Mouse (Mus musculus) MEL (cell line): ENCODE results near the gene Grik5. TPM values are rescaled to one million over a fixed set of nuclear protein-coding genes. Genes with fewer than 3 reads are reported as not detected.
A peak's percentile ranks its signal among the peaks of the same experiment; 100 is the strongest.

Experiments
- DNase-seq: peaks from one replicate; pipeline ENCODE4 v3.0.0; 2011; ENCODE audit warnings: low read depth, low spot score
- H3K27ac ChIP-seq: 2 replicates; pipeline ENCODE4 v1.5.1; 2012; ENCODE audit warnings: low read depth, mild to moderate bottlenecking, control low read depth, low read length, moderate library complexity; ENCODE audit not compliant: control insufficient read depth
- H3K27me3 ChIP-seq, 2 experiments: fragments of 150-350 bp in 1 of 2; sonication (generic) in 1 of 2; 2 replicates each; pipeline ENCODE4 v1.6.1; 2012; ENCODE audit warnings: low read length in 2 of 2, mild to moderate bottlenecking in 2 of 2, improper control_type of control experiment in 1 of 2, moderate library complexity in 1 of 2; ENCODE audit not compliant: insufficient read depth in 2 of 2, control insufficient read depth in 1 of 2
- H3K36me3 ChIP-seq, 2 experiments: 2 replicates each; pipeline ENCODE4 v1.6.1; 2012 to 2014; ENCODE audit warnings: low read length in 2 of 2, improper control_type of control experiment in 1 of 2, inconsistent platforms in 1 of 2, mild to moderate bottlenecking in 1 of 2; ENCODE audit not compliant: insufficient read depth in 2 of 2, control insufficient read depth in 1 of 2
- H3K4me1 ChIP-seq, 2 experiments: fragments of 150-350 bp in 1 of 2; sonication (generic) in 1 of 2; 2 replicates each; pipeline ENCODE4 v1.6.1; 2012; ENCODE audit warnings: low read length in 2 of 2, improper control_type of control experiment in 1 of 2, mild to moderate bottlenecking in 1 of 2; ENCODE audit not compliant: insufficient read depth in 2 of 2, control insufficient read depth in 1 of 2
- H3K4me3 ChIP-seq, 2 experiments: fragments of 150-350 bp in 1 of 2; sonication (generic) in 1 of 2; 2 replicates each; pipeline ENCODE4 v1.5.1; 2012; ENCODE audit warnings: low read depth in 2 of 2, low read length in 2 of 2, mild to moderate bottlenecking in 2 of 2, moderate library complexity in 2 of 2, control low read depth in 1 of 2, improper control_type of control experiment in 1 of 2; ENCODE audit not compliant: control insufficient read depth in 1 of 2, insufficient read depth in 1 of 2
- H3K79me2 ChIP-seq: 2 replicates; pipeline ENCODE4 v1.6.1; 2012; ENCODE audit warnings: mild to moderate bottlenecking, low read length, moderate library complexity; ENCODE audit not compliant: control insufficient read depth, poor library complexity, insufficient read depth
- H3K9ac ChIP-seq: 2 replicates; pipeline ENCODE4 v1.6.1; 2012; ENCODE audit warnings: low read depth, mild to moderate bottlenecking, control low read depth, low read length, moderate library complexity; ENCODE audit not compliant: control insufficient read depth, poor library complexity, severe bottlenecking
- H3K9me3 ChIP-seq: fragments of 150-350 bp; sonication (generic); replicated peaks from 2 replicates; pipeline ENCODE4 v1.6.1; 2012; ENCODE audit warnings: mild to moderate bottlenecking, low read length, improper control_type of control experiment, moderate library complexity; ENCODE audit not compliant: insufficient read depth
- BHLHE40 ChIP-seq: IDR thresholded peaks from 2 replicates; pipeline ENCODE4 v1.6.1; 2012; ENCODE audit warnings: low read depth, mild to moderate bottlenecking, inconsistent platforms, low read length, improper control_type of control experiment, borderline replicate concordance
- CHD1 ChIP-seq: IDR thresholded peaks from 2 replicates; pipeline ENCODE4 v1.6.1; 2012; ENCODE audit warnings: low read depth, mild to moderate bottlenecking, inconsistent platforms, low read length, improper control_type of control experiment
- CHD2 ChIP-seq: IDR thresholded peaks from 2 replicates; pipeline ENCODE4 v1.6.1; 2011; ENCODE audit warnings: low read length, improper control_type of control experiment
- CTCF ChIP-seq, 3 experiments: IDR thresholded peaks in 2 of 3; conservative IDR thresholded peaks in 1 of 3; 2 replicates each; pipeline ENCODE4 v1.5.1; 2011 to 2012; ENCODE audit warnings: low read length in 3 of 3, low read depth in 2 of 3, mild to moderate bottlenecking in 2 of 3, improper control_type of control experiment in 1 of 3, inconsistent platforms in 1 of 3, mixed read lengths in 1 of 3, moderate library complexity in 1 of 3; ENCODE audit not compliant: control insufficient read depth in 1 of 3, insufficient read depth in 1 of 3, poor library complexity in 1 of 3, severe bottlenecking in 1 of 3
- ELF1 ChIP-seq: IDR thresholded peaks from 2 replicates; pipeline ENCODE4 v1.6.1; 2014; ENCODE audit warnings: low read depth, mild to moderate bottlenecking, inconsistent platforms, low read length, improper control_type of control experiment, moderate library complexity
- EP300 ChIP-seq, 2 experiments: IDR thresholded peaks; 2 replicates each; pipeline ENCODE4 v1.6.1; 2011; ENCODE audit warnings: improper control_type of control experiment in 2 of 2, low read length in 2 of 2, low read depth in 1 of 2, mild to moderate bottlenecking in 1 of 2
- ETS1 ChIP-seq: IDR thresholded peaks from 2 replicates; pipeline ENCODE4 v1.6.1; 2012; ENCODE audit warnings: low read depth, mild to moderate bottlenecking, inconsistent platforms, low read length, improper control_type of control experiment, moderate library complexity
- GABPA ChIP-seq: IDR thresholded peaks from 2 replicates; pipeline ENCODE4 v1.6.1; 2012; ENCODE audit warnings: low read depth, mild to moderate bottlenecking, inconsistent platforms, low read length, improper control_type of control experiment, moderate library complexity
- GATA1 ChIP-seq: IDR thresholded peaks from 2 replicates; pipeline ENCODE4 v1.6.1; 2011; ENCODE audit warnings: low read depth, low read length, improper control_type of control experiment
- JUND ChIP-seq: IDR thresholded peaks from 2 replicates; pipeline ENCODE4 v1.6.1; 2011; ENCODE audit warnings: low read depth, mild to moderate bottlenecking, improper control_type of control experiment, low read length
- MAFK ChIP-seq: IDR thresholded peaks from 2 replicates; pipeline ENCODE4 v1.6.1; 2011; ENCODE audit warnings: low read depth, mild to moderate bottlenecking, low read length, improper control_type of control experiment, borderline replicate concordance
- MAX ChIP-seq: IDR thresholded peaks from 2 replicates; pipeline ENCODE4 v1.6.1; 2011; ENCODE audit warnings: low read length, improper control_type of control experiment
- MAZ ChIP-seq: IDR thresholded peaks from 2 replicates; pipeline ENCODE4 v1.6.1; 2012; ENCODE audit warnings: low read depth, mild to moderate bottlenecking, inconsistent platforms, low read length, improper control_type of control experiment
- MEF2A ChIP-seq: IDR thresholded peaks from 2 replicates; pipeline ENCODE4 v1.6.1; 2014; ENCODE audit warnings: low read depth, mild to moderate bottlenecking, inconsistent platforms, low read length, improper control_type of control experiment; ENCODE audit not compliant: poor library complexity, insufficient replicate concordance, severe bottlenecking; ENCODE audit errors: extremely low read depth
- MYB ChIP-seq: IDR thresholded peaks from 2 replicates; pipeline ENCODE4 v1.6.1; 2011; ENCODE audit warnings: mild to moderate bottlenecking, low read depth, low read length, improper control_type of control experiment
- MYC ChIP-seq: IDR thresholded peaks from 2 replicates; pipeline ENCODE4 v1.6.1; 2011; ENCODE audit warnings: low read depth, mild to moderate bottlenecking, low read length, improper control_type of control experiment, moderate library complexity
- POLR2A ChIP-seq, 2 experiments: IDR thresholded peaks; 2 replicates each; pipeline ENCODE4 v1.6.1; 2011 to 2012; ENCODE audit warnings: low read length in 2 of 2, mild to moderate bottlenecking in 2 of 2, control low read depth in 1 of 2, improper control_type of control experiment in 1 of 2, low read depth in 1 of 2, moderate library complexity in 1 of 2; ENCODE audit not compliant: control insufficient read depth in 1 of 2, insufficient read depth in 1 of 2, poor library complexity in 1 of 2
- POLR2AphosphoS2 ChIP-seq: IDR thresholded peaks from 2 replicates; pipeline ENCODE4 v1.6.1; 2011; ENCODE audit warnings: low read length, improper control_type of control experiment
- POLR2AphosphoS5 ChIP-seq: IDR thresholded peaks from 2 replicates; pipeline ENCODE4 v1.6.1; 2012; ENCODE audit warnings: low read depth, borderline replicate concordance, mild to moderate bottlenecking, inconsistent platforms, low read length, moderate library complexity, mixed read lengths
- RAD21 ChIP-seq: IDR thresholded peaks from 2 replicates; pipeline ENCODE4 v1.6.1; 2011; ENCODE audit warnings: mild to moderate bottlenecking, low read depth, low read length, improper control_type of control experiment
- RCOR1 ChIP-seq: IDR thresholded peaks from 2 replicates; pipeline ENCODE4 v1.6.1; 2012; ENCODE audit warnings: low read depth, mild to moderate bottlenecking, inconsistent platforms, low read length, improper control_type of control experiment
- SIN3A ChIP-seq: IDR thresholded peaks from 2 replicates; pipeline ENCODE4 v1.6.1; 2012; ENCODE audit warnings: low read length, improper control_type of control experiment, inconsistent platforms
- SMC3 ChIP-seq: IDR thresholded peaks from 2 replicates; pipeline ENCODE4 v1.6.1; 2011; ENCODE audit warnings: low read depth, low read length, improper control_type of control experiment
- TBP ChIP-seq: IDR thresholded peaks from 2 replicates; pipeline ENCODE4 v1.8.0; 2011; ENCODE audit warnings: low read depth, low read length, improper control_type of control experiment
- TCF12 ChIP-seq: IDR thresholded peaks from 2 replicates; pipeline ENCODE4 v1.6.1; 2014; ENCODE audit warnings: low read depth, mild to moderate bottlenecking, inconsistent platforms, low read length, improper control_type of control experiment, moderate library complexity
- UBTF ChIP-seq: IDR thresholded peaks from 2 replicates; pipeline ENCODE4 v1.6.1; 2012; ENCODE audit warnings: low read depth, mild to moderate bottlenecking, inconsistent platforms, low read length, improper control_type of control experiment, moderate library complexity, borderline replicate concordance; ENCODE audit not compliant: insufficient read depth
- USF1 ChIP-seq: IDR thresholded peaks from 2 replicates; pipeline ENCODE4 v1.6.1; 2014; ENCODE audit warnings: low read depth, mild to moderate bottlenecking, inconsistent platforms, low read length, improper control_type of control experiment, moderate library complexity
- USF2 ChIP-seq, 2 experiments: IDR thresholded peaks; 2 replicates each; pipeline ENCODE4 v1.6.1; 2011 to 2012; ENCODE audit warnings: improper control_type of control experiment in 2 of 2, low read length in 2 of 2, borderline replicate concordance in 1 of 2, inconsistent platforms in 1 of 2, low read depth in 1 of 2, mild to moderate bottlenecking in 1 of 2; ENCODE audit not compliant: insufficient read depth in 1 of 2
- ZC3H11A ChIP-seq: IDR thresholded peaks from 2 replicates; pipeline ENCODE4 v1.6.1; 2012; ENCODE audit warnings: low read depth, mild to moderate bottlenecking, inconsistent platforms, low read length, improper control_type of control experiment
- ZKSCAN1 ChIP-seq: IDR thresholded peaks from 2 replicates; pipeline ENCODE4 v1.6.1; 2012; ENCODE audit warnings: low read depth, mild to moderate bottlenecking, inconsistent platforms, low read length, improper control_type of control experiment, moderate library complexity
- ZNF384 ChIP-seq: IDR thresholded peaks from 2 replicates; pipeline ENCODE4 v1.6.1; 2012; ENCODE audit warnings: low read depth, mild to moderate bottlenecking, inconsistent platforms, low read length, improper control_type of control experiment
- polyA plus RNA-seq, 2 experiments: library from polyadenylated mRNA; stranded (reverse) in 1 of 2; unstranded in 1 of 2; fragments of >175 nt in 1 of 2; fragments of >200 nt in 1 of 2; gene quantifications; 2 replicates each; pipeline versions ENCODE4 v1.2.1 to v1.2.4; 2012; ENCODE audit warnings: low replicate concordance in 2 of 2, low read depth in 1 of 2; ENCODE audit not compliant: insufficient read length in 2 of 2, insufficient read depth in 1 of 2, missing spikeins in 1 of 2
- total RNA-seq: library from RNA; depleted of rRNA; stranded (reverse); fragments of 300-350 nt; gene quantifications from 2 replicates; pipeline ENCODE4 v1.2.3, GENCODE M21; 2012

The Grik5 gene
- total and polyA plus RNA-seq, 3 experiments, result 3.5 to 22.0 TPM; not detected in 1

- peak overlapping the region; percentile 40 for H3K9ac ChIP-seq
- TF ChIP-seq MYB (0 out of 2 replicates have a peak, but pooled peaks have one; percentile 41), CTCF (IDR thresholded peaks at IDR 0.05 in 2 of 3, conservative IDR thresholded peaks at IDR 0.05 in 1 of 3; ENCODE audit: control insufficient read depth in 1 of 3, insufficient read depth in 1 of 3, low read depth in 2 of 3, low read length in 3 of 3, poor library complexity in 1 of 3, severe bottlenecking in 1 of 3) (no peak), MYC (no peak), POLR2AphosphoS2 (peak; percentile 64; the same call in 1 of the 2 replicates), GATA1 (peak; percentile 73), MEF2A (no peak), ETS1 (no peak), EP300 (IDR thresholded peaks at IDR 0.05; ENCODE audit: low read depth in 1 of 2, low read length in 2 of 2) (peak; percentile 63 to 78), BHLHE40 (no peak), SIN3A (peak; percentile 44), TCF12 (peak; percentile 33; the same call in 1 of the 2 replicates), RCOR1 (0 out of 2 replicates have a peak, but pooled peaks have one; percentile 29), MAZ (no peak)
- peak; percentile 75 for DNase-seq
- H3K27ac ChIP-seq, result peak overlapping the region; percentile 73
- no peaks in the 10 kb centered on the region for H3K27me3 ChIP-seq
- H3K4me3 ChIP-seq, result no peak overlapping the region
- peaks cover 3 to 24% of the 10 kb centered on the region in 2 experiments; a peak in 3 of 4 replicates for H3K4me1 ChIP-seq
- H3K36me3 ChIP-seq, result peaks cover 4 to 22% of the 10 kb centered on the region in 2 experiments
- H3K9me3 ChIP-seq, result no peaks in the 10 kb centered on the region
- H3K79me2 ChIP-seq, result peaks cover 15% of the 10 kb centered on the region
Observed at GRCm38 (mm10) chr7:25084621-25085020, 12.5 kb upstream of the Grik5 start.

- no peaks in the 10 kb centered on the region for H3K27me3 ChIP-seq
- peaks cover 36% of the 10 kb centered on the region for H3K79me2 ChIP-seq
- H3K36me3 ChIP-seq, result peaks cover 4 to 31% of the 10 kb centered on the region in 2 experiments
- peaks cover 9 to 37% of the 10 kb centered on the region in 2 experiments for H3K4me1 ChIP-seq
- peak; percentile 82 for DNase-seq
- H3K9ac ChIP-seq, result no peak overlapping the region
- H3K27ac ChIP-seq, result no peak overlapping the region
- H3K9me3 ChIP-seq, result no peaks in the 10 kb centered on the region
- H3K4me3 ChIP-seq, result no peak overlapping the region
- TF ChIP-seq ZNF384 (no peak), GABPA (no peak), ZC3H11A (no peak), ZKSCAN1 (no peak), UBTF (no peak), ELF1 (no peak), RAD21 (peak; percentile 50), MEF2A (no peak), MYB (no peak), CHD2 (no peak), SMC3 (peak; percentile 43), POLR2A (IDR thresholded peaks at IDR 0.05; ENCODE audit: control insufficient read depth in 1 of 2, insufficient read depth in 1 of 2, low read depth in 1 of 2, low read length in 2 of 2, poor library complexity in 1 of 2) (no peak), MAX (no peak), CHD1 (no peak), TBP (no peak), POLR2AphosphoS2 (no peak), USF1 (no peak), JUND (no peak), MAFK (no peak), POLR2AphosphoS5 (no peak), CTCF (IDR thresholded peaks at IDR 0.05 in 2 of 3, conservative IDR thresholded peaks at IDR 0.05 in 1 of 3; ENCODE audit: control insufficient read depth in 1 of 3, insufficient read depth in 1 of 3, low read depth in 2 of 3, low read length in 3 of 3, poor library complexity in 1 of 3, severe bottlenecking in 1 of 3) (peak; percentile 50 to 71 (median 71)), USF2 (IDR thresholded peaks at IDR 0.05; ENCODE audit: borderline replicate concordance in 1 of 2, insufficient read depth in 1 of 2, low read depth in 1 of 2, low read length in 2 of 2) (no peak)
Observed at GRCm38 (mm10) chr7:25082510-25082909, 10.4 kb upstream of the Grik5 start.
